Mouse (Mus musculus) CD8-positive naive resting alpha-beta T cell, adult 57 days (primary cell): ENCODE data around the gene Olfr129. TPM values are rescaled to one million over a fixed set of nuclear protein-coding genes. Genes with fewer than 3 reads are reported as not detected.

ENCODE experiments used
- total RNA-seq: library from RNA; stranded (reverse); gene quantifications from one replicate; pipeline ENCODE4 v1.2.4, GENCODE M21; 2023

The Olfr129 gene
- not detected for total RNA-seq

GRCm38 (mm10) chr17:38059979-38060378, at the start of gene Olfr129:
Olfr129 (minus strand) TSS chr17:38060079.

GRCm38 (mm10) chr17:38088593-38088992, 28.7 kb upstream of the Olfr129 start, which contains the start of gene Olfr131:
Olfr131 (minus strand) TSS chr17:38088693.

GRCm38 (mm10) chr17:38063621-38064020, 3.7 kb upstream of the Olfr129 start, which contains the start of gene Olfr130:
Olfr130 (plus strand) TSS chr17:38063921.

Other genes starting within 250 kb of the Olfr129 start
- not detected for gene Olfr125, start 227.1 kb downstream of the Olfr129 start, total RNA-seq
- not detected for gene Olfr126, start 212.6 kb downstream of the Olfr129 start, total RNA-seq
- gene Olfr127, start 159.6 kb downstream of the Olfr129 start, total RNA-seq = not detected
- gene Olfr128, start 139.5 kb downstream of the Olfr129 start, total RNA-seq = not detected
- not detected for gene Olfr761, start 107.0 kb downstream of the Olfr129 start, total RNA-seq
- gene Olfr130, start 3.8 kb upstream of the Olfr129 start, total RNA-seq = not detected
- gene Olfr131, start 28.6 kb upstream of the Olfr129 start, total RNA-seq = not detected
- gene Olfr132, start 74.4 kb upstream of the Olfr129 start, total RNA-seq = not detected
- gene Olfr133, start 85.2 kb upstream of the Olfr129 start, total RNA-seq = not detected
- gene Olfr134, start 111.3 kb upstream of the Olfr129 start, total RNA-seq = not detected
- not detected for gene Olfr135, start 144.3 kb upstream of the Olfr129 start, total RNA-seq
- gene Olfr138, start 201.0 kb upstream of the Olfr129 start, total RNA-seq = not detected
- gene Olfr137, start 247.5 kb upstream of the Olfr129 start, total RNA-seq = not detected